Mouse (Mus musculus) spleen, postnatal 0 days (tissue): Measurements from ENCODE around the gene Vsx1. TPM values are rescaled to one million over a fixed set of nuclear protein-coding genes. Genes with fewer than 3 reads are reported as not detected.

ENCODE experiments used
- polyA plus RNA-seq: library from polyadenylated mRNA; unstranded; fragments of >200 nt; fragmentation: Nextera tagmentation; extraction: Ambion mirVana; gene quantifications from 2 replicates; pipeline ENCODE4 v1.2.1, GENCODE M21; 2015

Gene Vsx1
- polyA plus RNA-seq = not detected in 2 replicates

GRCm38 (mm10) chr2:150689223-150689800, at the start of gene Vsx1:
Vsx1 (minus strand) TSS chr2:150689360.

GRCm38 (mm10) chr2:150667820-150668766, 21.1 kb downstream of the Vsx1 start, which contains the start of gene Acss1:
Acss1 (minus strand) TSS chr2:150668500.

Other genes starting within 250 kb of the Vsx1 start
- 0.84 and 0.90 TPM in 2 replicates for gene Zfp442, start 237.9 kb downstream of the Vsx1 start, polyA plus RNA-seq
- not detected in 2 replicates for gene Zfp345, start 204.3 kb downstream of the Vsx1 start, polyA plus RNA-seq
- 15.5 and 22.2 TPM in 2 replicates for gene Cst7, start 118.9 kb downstream of the Vsx1 start, polyA plus RNA-seq
- 27.8 and 28.9 TPM in 2 replicates for gene Apmap, start 80.8 kb downstream of the Vsx1 start, polyA plus RNA-seq
- 27.9 and 29.0 TPM in 2 replicates for gene Acss1, start 20.9 kb downstream of the Vsx1 start, polyA plus RNA-seq
- 11.0 and 13.3 TPM in 2 replicates for gene Entpd6, start 59.7 kb upstream of the Vsx1 start, polyA plus RNA-seq
- gene Pygb, start 97.4 kb upstream of the Vsx1 start, polyA plus RNA-seq = 16.8 and 20.5 TPM in 2 replicates
- gene Abhd12, start 215.4 kb upstream of the Vsx1 start, polyA plus RNA-seq = 24.5 and 32.5 TPM in 2 replicates
- 50.1 and 50.5 TPM in 2 replicates for gene Gins1, start 216.0 kb upstream of the Vsx1 start, polyA plus RNA-seq